Mouse (Mus musculus) cerebellum, adult 2 months (tissue): Measurements from ENCODE around the gene Cfap161.

Experiments used
- CTCF ChIP-seq: fragments of 200-500 bp; IDR thresholded peaks from 2 replicates; pipeline ENCODE4 v1.5.1; 2011; ENCODE audit warnings: low read depth, mild to moderate bottlenecking, control low read depth, low read length, moderate library complexity, borderline replicate concordance; ENCODE audit not compliant: insufficient read depth
- POLR2A ChIP-seq: fragments of 200-500 bp; IDR thresholded peaks from 2 replicates; pipeline ENCODE4 v1.6.1; 2011; ENCODE audit warnings: low read length, control low read depth, borderline replicate concordance; ENCODE audit not compliant: insufficient read depth

- no peak for TF ChIP-seq CTCF
- TF ChIP-seq POLR2A, result no peak
Measured at GRCm38 (mm10) chr7:83780026-83780425, 14.7 kb downstream of the Cfap161 start.
